Mouse (Mus musculus): ENCODE measurements around the gene Tent4b.

DNA sequence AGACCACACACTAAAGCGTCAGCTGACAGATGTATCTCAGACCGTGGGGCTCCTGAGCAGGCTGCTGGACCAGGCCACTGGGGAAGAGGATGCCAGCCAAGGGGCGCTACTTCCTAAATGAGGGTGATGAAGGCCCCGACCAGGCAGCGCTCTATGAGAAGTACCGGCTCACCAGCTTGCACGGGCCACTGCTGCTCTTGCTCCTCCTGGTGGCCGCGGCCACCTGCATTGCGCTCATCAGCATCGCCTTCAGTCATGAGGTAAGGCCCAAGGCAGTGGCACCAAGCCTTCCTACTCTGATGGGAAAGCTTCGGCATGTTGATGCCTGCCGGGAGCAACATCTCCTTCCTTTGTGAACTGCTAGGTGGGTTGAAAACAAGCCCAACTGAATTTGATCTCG lies 107.5 kb downstream of the Tent4b start:
- TF ChIP-seq POLR2A (IDR thresholded peaks at IDR 0.05; ENCODE audit: low read depth, low read length): no peak
- peak; percentile 36; the same call in 1 of the 2 replicates for TF ChIP-seq CTCF (IDR thresholded peaks at IDR 0.05; ENCODE audit: extremely low read depth, insufficient read length, insufficient replicate concordance, low read depth, low read length)

All from small intestine, adult 2 months (tissue).